Mouse (Mus musculus) kidney, postnatal 14 days (tissue): ENCODE data around the gene Sp110.
"Not testable (repeated sequence)": the region's sequence is repeated elsewhere in the genome, so short reads cannot be mapped to it uniquely, and the experiment has no call there.

ENCODE experiments used
- DNase-seq: peaks from one replicate; pipeline ENCODE4 v3.0.0; 2022; ENCODE audit warnings: mixed read lengths

The Sp110 gene

GRCm38 (mm10) chr1:85598271-85599012 lies at the start of gene Sp110:
Gene Sp110 (minus strand): TSS chr1:85598817.
- not testable (repeated sequence) for DNase-seq

- not testable (repeated sequence) for DNase-seq
Measured at GRCm38 (mm10) chr1:85638144-85638543, 39.5 kb upstream of the Sp110 start.

DNA sequence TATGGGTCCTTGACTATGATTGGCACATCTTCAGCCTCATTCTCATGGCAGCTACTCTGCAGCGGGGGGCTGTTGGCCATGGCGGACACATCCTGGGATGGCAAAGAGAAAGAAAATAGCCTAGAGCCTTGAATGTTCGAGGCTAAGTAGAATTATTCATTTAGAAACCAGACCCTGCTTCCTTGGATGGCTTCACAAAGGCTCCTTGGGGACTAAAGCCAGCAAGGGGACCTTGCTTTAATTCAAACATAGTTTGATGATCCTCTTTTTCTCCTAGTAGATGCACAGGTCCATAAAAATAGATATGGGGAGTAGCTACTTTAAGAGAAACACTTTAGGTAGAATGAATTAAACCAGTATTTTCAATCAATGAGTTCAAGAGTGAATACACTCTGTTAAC lies 38.3 kb upstream of the Sp110 start:
- DNase-seq: not testable (repeated sequence)

DNA sequence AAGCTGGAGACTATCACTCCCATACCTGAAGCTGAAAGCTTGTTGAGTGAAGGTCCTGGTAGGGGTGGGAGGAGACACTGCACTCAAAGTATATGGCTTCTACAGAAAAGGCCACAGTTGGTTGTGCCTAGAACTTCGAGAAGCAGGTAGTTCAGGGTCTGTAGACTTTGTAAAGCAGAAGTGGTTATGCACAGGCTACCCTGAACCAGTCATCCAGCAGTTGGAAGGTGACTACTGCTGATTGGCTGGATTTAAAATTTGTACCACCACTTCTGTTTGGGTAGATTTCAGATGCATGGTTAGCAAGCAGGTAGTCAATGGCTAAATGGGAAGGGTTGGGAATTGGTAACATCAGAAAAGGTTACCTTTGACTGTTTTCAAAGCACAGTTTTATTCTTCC lies 20.1 kb upstream of the Sp110 start:
- DNase-seq: not testable (repeated sequence)

GRCm38 (mm10) chr1:85617161-85617560 lies 18.5 kb upstream of the Sp110 start:
- DNase-seq: not testable (repeated sequence)

GRCm38 (mm10) chr1:85615819-85616218 lies 17.2 kb upstream of the Sp110 start:
- DNase-seq: not testable (repeated sequence)

DNA sequence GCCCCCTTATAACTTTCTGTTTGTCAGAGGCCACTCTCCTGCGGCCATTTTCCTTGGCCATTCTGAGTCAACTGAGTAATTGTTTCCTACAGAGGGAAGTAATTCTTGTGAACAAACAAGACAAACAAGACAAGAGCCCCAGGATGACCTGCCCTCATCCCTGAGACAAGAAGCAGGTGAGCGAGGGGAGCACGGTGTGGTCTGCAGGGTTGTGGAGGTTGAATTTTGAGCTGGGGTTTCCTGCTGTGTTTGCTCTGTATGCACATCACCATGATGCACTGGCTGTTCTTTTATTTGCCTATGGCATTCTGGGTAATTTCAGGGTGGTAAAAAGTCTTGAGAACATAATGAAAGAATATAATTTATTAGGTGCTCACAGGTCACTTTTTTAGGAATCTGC lies 16.5 kb upstream of the Sp110 start:
- DNase-seq: not testable (repeated sequence)

DNA sequence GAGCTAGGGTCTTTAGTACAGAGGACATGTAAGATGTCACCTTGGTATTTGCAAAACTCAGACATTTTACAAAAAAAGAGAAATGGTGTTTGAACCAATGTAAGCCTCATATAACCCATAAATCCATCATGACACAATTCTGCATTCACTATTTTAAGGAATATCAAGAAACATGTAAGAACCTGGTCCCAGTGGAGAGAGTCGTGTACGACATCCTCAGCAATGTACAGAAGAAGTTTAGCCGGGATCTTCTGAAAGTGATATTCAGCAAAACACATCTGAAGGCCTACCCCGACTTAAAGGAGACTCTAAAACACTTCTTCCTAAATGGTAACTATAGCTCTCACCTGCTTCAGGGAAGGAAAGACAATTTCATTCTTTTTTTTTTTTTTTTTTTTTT lies 12.0 kb upstream of the Sp110 start:
- DNase-seq: not testable (repeated sequence)

GRCm38 (mm10) chr1:85608361-85608760 lies 9.7 kb upstream of the Sp110 start:
- not testable (repeated sequence) for DNase-seq

- DNase-seq: not testable (repeated sequence)
Measured at GRCm38 (mm10) chr1:85604341-85604740, 5.7 kb upstream of the Sp110 start.

GRCm38 (mm10) chr1:85600794-85601193 lies 2.2 kb upstream of the Sp110 start:
- not testable (repeated sequence) for DNase-seq

GRCm38 (mm10) chr1:85600078-85600477 lies 1.5 kb upstream of the Sp110 start, which contains the start of gene Sp140:
Gene Sp140 (plus strand): TSS chr1:85600378.
- not testable (repeated sequence) for DNase-seq

DNA sequence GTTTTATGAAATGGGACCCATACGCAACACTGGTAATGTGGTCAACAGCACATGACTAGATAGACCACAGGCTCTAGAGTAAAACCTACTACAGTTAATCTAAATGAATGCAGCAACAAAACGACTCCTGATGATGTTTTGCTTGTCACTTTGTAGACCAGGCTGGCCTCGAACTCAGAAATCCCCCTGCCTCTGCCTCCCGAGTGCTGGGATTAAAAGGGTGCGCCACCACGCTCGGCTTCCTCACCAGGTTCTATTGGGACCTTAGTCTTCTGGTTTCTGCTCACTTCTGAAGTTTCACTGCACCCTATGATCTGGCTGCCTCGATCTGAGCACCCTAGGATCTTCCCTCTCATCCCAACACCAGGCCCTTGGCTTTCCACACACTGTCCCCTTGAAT lies 6.1 kb downstream of the Sp110 start:
- not testable (repeated sequence) for DNase-seq

GRCm38 (mm10) chr1:85588697-85589096 lies 9.9 kb downstream of the Sp110 start:
- not testable (repeated sequence) for DNase-seq

- DNase-seq: not testable (repeated sequence)
Measured at GRCm38 (mm10) chr1:85581518-85581917, 17.1 kb downstream of the Sp110 start.

- DNase-seq: not testable (repeated sequence)
Measured at GRCm38 (mm10) chr1:85580578-85580977, 18.0 kb downstream of the Sp110 start.

DNA sequence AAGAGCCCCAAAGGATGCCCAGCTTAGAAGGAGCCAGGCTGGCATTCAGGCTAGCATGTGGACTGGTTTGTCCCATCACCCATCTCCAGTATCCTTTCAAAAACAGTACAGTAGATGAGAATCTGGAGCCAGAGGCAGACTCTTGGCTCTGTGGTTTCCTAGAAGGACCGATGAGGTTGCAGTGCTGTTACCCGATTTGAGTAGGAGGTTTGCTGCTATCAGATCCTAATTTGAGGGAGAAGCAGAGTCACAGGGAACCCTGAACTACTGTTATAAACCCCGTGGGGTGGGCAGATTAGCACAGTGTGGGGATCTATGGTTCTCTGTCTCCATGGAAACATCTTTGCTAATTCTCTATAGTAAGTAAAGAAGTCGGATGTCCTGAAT lies 18.5 kb downstream of the Sp110 start:
- DNase-seq: not testable (repeated sequence)

DNA sequence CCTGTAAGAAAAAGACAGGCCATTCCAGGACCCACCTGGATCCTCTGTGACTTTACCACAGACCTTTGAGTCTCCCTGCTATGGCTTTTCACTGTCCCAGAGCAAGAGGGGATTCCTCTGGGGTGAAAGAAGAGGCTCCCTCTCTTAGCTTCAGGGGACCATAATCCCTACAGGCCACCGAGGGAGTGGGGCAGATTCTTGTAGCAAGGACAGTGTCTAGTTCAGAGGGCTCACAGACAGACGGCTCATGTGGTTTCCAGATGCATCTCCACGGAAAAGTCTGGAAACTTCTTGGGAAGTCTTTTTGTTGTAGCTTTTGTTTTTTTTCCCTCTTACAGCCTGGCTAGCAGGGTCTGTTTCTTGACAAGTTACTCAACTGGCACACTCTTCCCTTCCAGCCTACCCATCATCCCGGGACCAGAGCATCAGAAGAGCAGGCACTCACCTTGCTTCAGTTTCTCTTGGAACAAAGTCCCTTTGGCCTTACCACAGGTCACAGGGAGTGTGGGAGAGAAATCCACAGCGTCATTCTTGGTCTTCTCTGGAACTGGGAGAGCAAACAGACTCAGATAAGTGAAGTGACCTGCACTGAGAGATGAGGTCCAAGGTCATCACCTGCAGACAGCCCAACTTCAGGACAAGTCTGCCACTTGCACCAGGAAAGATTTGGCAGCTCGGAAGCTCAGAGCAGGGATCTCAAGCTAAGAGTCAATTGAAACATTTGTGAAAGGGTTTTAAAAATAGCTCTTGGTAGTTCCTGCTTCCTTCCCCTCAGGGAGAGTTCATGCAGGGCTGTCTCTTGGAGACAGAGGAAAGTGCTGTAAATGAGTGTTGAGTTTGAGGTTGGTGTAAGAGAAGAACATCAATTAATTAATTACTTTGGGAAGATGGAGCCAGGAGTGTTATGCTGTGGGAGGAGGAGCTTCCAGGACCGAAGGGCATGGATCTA lies 19.1 kb downstream of the Sp110 start:
- DNase-seq: not testable (repeated sequence)

DNA sequence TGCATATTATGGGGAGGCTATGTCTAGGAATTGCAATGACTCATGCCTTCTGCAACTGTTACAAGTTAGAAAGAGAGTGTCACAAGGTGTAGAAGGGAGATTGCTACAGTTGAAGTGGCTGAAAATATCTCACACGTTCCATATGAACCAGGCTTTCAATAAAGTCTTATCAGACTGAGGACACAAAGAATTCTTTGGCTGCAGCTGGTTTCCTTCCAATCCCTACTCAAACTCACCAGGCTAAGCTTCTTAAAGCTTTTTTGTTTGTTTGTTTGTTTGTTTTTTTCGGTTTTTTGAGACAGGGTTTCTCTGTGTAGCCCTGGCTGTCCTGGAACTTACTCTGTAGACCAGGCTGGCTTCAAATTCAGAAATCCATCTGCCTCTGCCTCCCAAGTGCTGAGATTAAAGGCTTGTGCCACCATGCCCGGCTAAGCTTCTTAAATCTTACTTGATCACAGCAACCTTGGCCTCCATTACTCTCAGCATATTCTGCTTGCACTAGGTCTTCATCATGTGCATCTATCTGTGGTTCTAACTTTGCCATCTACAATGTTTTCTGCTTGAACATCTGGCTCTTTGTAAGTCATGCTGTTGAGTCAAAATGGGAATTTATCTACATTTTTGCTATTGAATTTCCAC lies 20.1 kb downstream of the Sp110 start:
- not testable (repeated sequence) for DNase-seq

DNA sequence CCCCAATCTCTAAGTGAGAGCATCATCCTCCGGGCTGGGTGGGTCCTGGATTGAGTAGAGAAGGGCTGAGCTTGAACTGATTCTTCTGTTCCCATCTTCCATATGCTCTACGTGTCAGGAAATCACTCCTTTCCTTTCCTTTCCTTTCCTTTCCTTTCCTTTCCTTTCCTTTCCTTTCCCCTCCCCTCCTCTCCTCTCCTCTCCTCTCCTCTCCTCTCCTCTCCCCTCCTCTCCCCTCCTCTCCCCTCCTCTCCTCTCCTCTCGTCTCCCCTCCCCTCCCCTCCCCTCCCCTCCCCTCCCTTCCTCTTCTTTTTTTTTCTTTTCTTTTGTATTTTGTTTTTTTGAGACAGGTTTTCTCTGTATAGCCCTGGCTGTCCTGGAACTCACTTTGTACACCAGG lies 23.2 kb downstream of the Sp110 start, which contains the start of gene G530012D18Rik:
Gene G530012D18Rik (plus strand): TSS at position 301 of the 400 bp plus-strand sequence.
- DNase-seq: not testable (repeated sequence)

DNA sequence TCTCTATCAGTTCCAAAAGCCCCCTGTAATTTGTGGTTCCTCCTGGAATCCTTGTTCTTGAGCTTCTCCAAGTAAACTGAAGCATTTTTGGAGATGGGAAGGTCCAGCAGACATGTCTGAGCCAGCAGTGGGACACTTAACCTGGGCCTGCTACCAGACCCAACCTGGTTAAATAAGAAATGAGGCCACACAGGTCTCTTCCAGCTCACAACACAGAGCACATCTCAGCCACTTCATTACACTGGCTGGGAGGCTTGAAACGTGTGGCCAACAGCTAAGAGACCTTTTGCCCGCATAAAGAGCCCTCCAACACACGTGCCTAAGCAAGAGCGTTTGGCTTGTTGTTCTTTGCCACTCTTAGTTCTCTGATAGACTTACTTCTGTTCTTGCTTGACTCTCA lies 25.1 kb downstream of the Sp110 start:
- not testable (repeated sequence) for DNase-seq

DNA sequence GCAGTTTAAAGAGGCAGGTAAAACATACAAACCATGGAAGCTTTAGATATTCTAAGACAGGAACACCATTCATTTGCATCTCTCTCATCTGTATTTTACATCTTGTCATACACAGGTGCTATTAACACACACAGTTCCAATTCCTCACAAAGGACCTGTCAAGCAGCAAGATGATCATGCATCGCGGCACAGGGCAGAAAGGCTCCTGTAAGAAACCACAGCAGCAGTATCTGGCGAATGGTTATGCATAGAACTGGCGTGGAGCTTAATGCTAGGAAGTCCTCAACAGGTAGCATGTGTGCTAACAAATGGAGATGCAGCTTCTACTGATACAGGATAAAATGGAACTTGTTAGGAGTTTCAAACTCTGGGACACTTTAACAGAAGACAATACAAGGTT lies 43.4 kb downstream of the Sp110 start:
- peak; percentile 25 for DNase-seq

GRCm38 (mm10) chr1:85546442-85546841 lies 52.2 kb downstream of the Sp110 start:
- DNase-seq: not testable (repeated sequence)
